Mouse (Mus musculus) C2C12 (cell line): Measurements from ENCODE around the gene Txk. TPM values are rescaled to one million over a fixed set of nuclear protein-coding genes. Genes with fewer than 3 reads are reported as not detected.

Source experiments
- H3K27me3 ChIP-seq: one replicate; pipeline ENCODE4 v1.6.1; 2011; ENCODE audit not compliant: control insufficient read depth, insufficient read depth, insufficient read length
- H3K36me3 ChIP-seq: one replicate; pipeline ENCODE4 v1.6.1; 2011; ENCODE audit not compliant: control insufficient read depth, insufficient read depth
- H3K4me3 ChIP-seq: one replicate; pipeline ENCODE4 v1.5.1; 2011; ENCODE audit warnings: mild to moderate bottlenecking, control low read depth; ENCODE audit not compliant: poor library complexity, insufficient read depth, severe bottlenecking
- H3K79me2 ChIP-seq: one replicate; pipeline ENCODE4 v1.6.1; 2011; ENCODE audit not compliant: control insufficient read depth, insufficient read depth
- H3K79me3 ChIP-seq: one replicate; pipeline ENCODE4 v1.6.1; 2011; ENCODE audit warnings: low read depth, control low read depth
- H3ac ChIP-seq: one replicate; pipeline ENCODE3; 2011; ENCODE audit warnings: low read depth; ENCODE audit not compliant: control insufficient read depth, insufficient read length
- CEBPB ChIP-seq: IDR thresholded peaks from one replicate; pipeline ENCODE4 v1.6.1; 2011; ENCODE audit warnings: low read depth, mild to moderate bottlenecking, control low read depth, moderate library complexity
- CTCF ChIP-seq: IDR thresholded peaks from one replicate; pipeline ENCODE4 v1.5.1; 2011; ENCODE audit not compliant: control insufficient read depth, insufficient read depth, insufficient read length
- FOSL1 ChIP-seq: IDR thresholded peaks from one replicate; pipeline ENCODE4 v1.8.0; 2011; ENCODE audit warnings: mild to moderate bottlenecking, low read length; ENCODE audit not compliant: poor library complexity, insufficient read depth, severe bottlenecking
- MAX ChIP-seq: IDR thresholded peaks from one replicate; pipeline ENCODE4 v1.6.1; 2011; ENCODE audit warnings: mild to moderate bottlenecking, control low read depth
- MYOD1 ChIP-seq: IDR thresholded peaks from one replicate; pipeline ENCODE4 v1.6.1; 2011; ENCODE audit warnings: low read depth; ENCODE audit not compliant: control insufficient read depth, insufficient read length
- MYOG ChIP-seq: IDR thresholded peaks from one replicate; pipeline ENCODE4 v1.6.1; 2011; ENCODE audit not compliant: control insufficient read depth, insufficient read length; ENCODE audit errors: extremely low read depth
- USF1 ChIP-seq: IDR thresholded peaks from one replicate; pipeline ENCODE4 v1.6.1; 2011; ENCODE audit warnings: low read depth, mild to moderate bottlenecking, control low read depth, moderate library complexity
- polyA plus RNA-seq: library from polyadenylated mRNA; unstranded; fragments of >200 nt; fragmentation: generic; extraction: Trizol; gene quantifications from one replicate; pipeline ENCODE4 v1.2.1, GENCODE M21; 2012; ENCODE audit warnings: missing spikeins

Gene Txk
- polyA plus RNA-seq, 1 experiment: 0.04 TPM

- H3K36me3 ChIP-seq: no peaks in the 10 kb centered on the region
- H3ac ChIP-seq: no peak overlapping the region
- TF ChIP-seq MYOD1 (no peak), USF1 (no peak), CTCF (peak; percentile 6), FOSL1 (no peak), CEBPB (no peak), MAX (no peak), MYOG (no peak)
- no peaks in the 10 kb centered on the region for H3K27me3 ChIP-seq
- H3K79me3 ChIP-seq: no peaks in the 10 kb centered on the region
- no peak overlapping the region for H3K4me3 ChIP-seq
- H3K79me2 ChIP-seq: no peaks in the 10 kb centered on the region
These were observed 87.3 kb downstream of the Txk start for GRCm38 (mm10) chr5:72665281-72665680.

- TF ChIP-seq CTCF: no peak
- TF ChIP-seq USF1: no peak
- TF ChIP-seq CEBPB: no peak
- no peak for TF ChIP-seq FOSL1
- no peak for TF ChIP-seq MAX
- no peak for TF ChIP-seq MYOD1
- no peak for TF ChIP-seq MYOG
- Histone ChIP-seq H3K79me2 (no peaks in the 10 kb centered on the region), H3K4me3 (no peak overlapping the region), H3K27me3 (no peaks in the 10 kb centered on the region), H3ac (no peak overlapping the region), H3K36me3 (no peaks in the 10 kb centered on the region), H3K79me3 (no peaks in the 10 kb centered on the region)
These were observed 87.7 kb downstream of the Txk start for GRCm38 (mm10) chr5:72664854-72665253.

- TF ChIP-seq CEBPB: no peak
- no peak for TF ChIP-seq MYOG
- TF ChIP-seq MYOD1: no peak
- TF ChIP-seq FOSL1: no peak
- no peak for TF ChIP-seq USF1
- no peak for TF ChIP-seq CTCF
- no peak for TF ChIP-seq MAX
- Histone ChIP-seq H3K27me3 (no peaks in the 10 kb centered on the region), H3K79me2 (no peaks in the 10 kb centered on the region), H3K79me3 (no peaks in the 10 kb centered on the region), H3K4me3 (no peak overlapping the region), H3K36me3 (no peaks in the 10 kb centered on the region), H3ac (no peak overlapping the region)
These were observed 88.5 kb downstream of the Txk start for GRCm38 (mm10) chr5:72664126-72664525.

- H3K4me3 ChIP-seq: no peak overlapping the region
- TF ChIP-seq CTCF: no peak
- no peak for TF ChIP-seq MYOG
- TF ChIP-seq MYOD1: no peak
- TF ChIP-seq USF1: no peak
- no peak for TF ChIP-seq FOSL1
- TF ChIP-seq MAX: no peak
- no peak for TF ChIP-seq CEBPB
- no peaks in the 10 kb centered on the region for H3K36me3 ChIP-seq
- no peaks in the 10 kb centered on the region for H3K79me3 ChIP-seq
- no peak overlapping the region for H3ac ChIP-seq
- no peaks in the 10 kb centered on the region for H3K27me3 ChIP-seq
- no peaks in the 10 kb centered on the region for H3K79me2 ChIP-seq
These were observed 91.4 kb downstream of the Txk start for GRCm38 (mm10) chr5:72661051-72661781.

- Histone ChIP-seq H3K27me3 (no peaks in the 10 kb centered on the region), H3K4me3 (no peak overlapping the region), H3K79me2 (no peaks in the 10 kb centered on the region), H3K79me3 (no peaks in the 10 kb centered on the region), H3ac (no peak overlapping the region), H3K36me3 (no peaks in the 10 kb centered on the region)
- TF ChIP-seq MYOG (no peak), USF1 (no peak), CTCF (no peak), MAX (no peak), FOSL1 (no peak), MYOD1 (no peak), CEBPB (no peak)
These were observed 94.2 kb downstream of the Txk start for GRCm38 (mm10) chr5:72658375-72658774.
